Mouse (Mus musculus): ENCODE data around the gene Olfr392. TPM values are rescaled to one million over a fixed set of nuclear protein-coding genes. Genes with fewer than 3 reads are reported as not detected.

Gene Olfr392
- not detected for total RNA-seq (2021)
- long read RNA-seq: 0 reads

DNA sequence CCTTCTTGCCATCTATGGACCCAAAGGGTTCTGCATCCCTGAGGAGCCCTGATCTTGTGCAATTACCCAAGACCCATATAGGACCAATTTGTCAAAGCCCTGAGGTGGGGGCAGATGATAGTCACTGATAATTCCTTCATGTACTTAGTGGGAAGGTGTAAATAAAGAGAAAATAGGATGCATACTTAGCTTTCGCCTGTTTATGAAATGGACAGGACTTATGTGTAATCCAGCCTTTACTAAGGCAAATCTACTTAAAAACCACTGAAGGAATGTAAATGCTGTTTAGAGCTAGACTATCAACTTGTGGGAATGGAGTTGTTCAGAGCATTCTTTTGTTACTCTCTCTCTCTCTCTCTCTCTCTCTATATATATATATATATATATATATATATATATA lies at the start of gene Olfr392:
Gene Olfr392 (minus strand): TSS at position 101 of the 400 bp plus-strand sequence.
- no peak for DNase-seq (ENCODE audit: low spot score in 2 of 2)

- no peak for DNase-seq (ENCODE audit: low spot score in 2 of 2)
These were observed 34.5 kb upstream of the Olfr392 start, which contains the start of gene Olfr393 for GRCm38 (mm10) chr11:73851354-73851753. Gene Olfr393 (minus strand): TSS chr11:73851454.

GRCm38 (mm10) chr11:73802952-73803351 lies 13.9 kb downstream of the Olfr392 start, which contains the start of gene Olfr391-ps:
Gene Olfr391-ps (minus strand): TSS chr11:73803052.
- no peak for DNase-seq (ENCODE audit: low spot score in 2 of 2)

GRCm38 (mm10) chr11:73782664-73783063 lies 34.2 kb downstream of the Olfr392 start, which contains the start of gene Olfr390:
Gene Olfr390 (plus strand): TSS chr11:73782964.
- DNase-seq (ENCODE audit: low spot score in 2 of 2): no peak

DNA sequence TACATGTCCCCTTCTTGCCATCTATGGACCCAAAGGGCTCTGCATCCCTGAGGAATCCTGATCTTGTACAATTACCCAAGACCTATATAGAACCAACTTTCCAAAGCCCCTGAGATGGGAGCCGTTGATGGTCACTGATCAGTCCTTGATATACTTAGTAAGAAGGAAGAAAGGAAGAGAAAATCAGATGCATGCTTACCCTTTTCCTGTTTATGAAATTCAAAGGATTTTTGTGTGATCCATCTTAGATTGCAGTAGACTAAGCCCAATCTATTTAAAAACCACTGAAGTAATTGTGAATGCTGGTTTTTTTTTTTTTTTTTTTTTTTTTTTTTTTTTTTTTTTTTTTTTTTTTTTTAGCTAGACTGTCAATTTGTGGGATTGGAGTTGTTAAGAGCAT lies 36.2 kb downstream of the Olfr392 start, which contains the start of gene Olfr389:
Gene Olfr389 (minus strand): TSS at position 101 of the 400 bp plus-strand sequence.
- DNase-seq (ENCODE audit: low spot score in 2 of 2): no peak

Other genes with a start within 250 kb of the Olfr392 start
- gene Olfr385, start 224.0 kb downstream of the Olfr392 start, total RNA-seq (2021): not detected
- not detected for gene Olfr384, start 218.5 kb downstream of the Olfr392 start, total RNA-seq (2021)
- not detected for gene Zfp735, start 128.3 kb downstream of the Olfr392 start, total RNA-seq (2021)
- not detected for gene Olfr389, start 36.3 kb downstream of the Olfr392 start, total RNA-seq (2021)
- gene Olfr390, start 34.1 kb downstream of the Olfr392 start, total RNA-seq (2021): not detected
- gene Olfr391-ps, start 14.0 kb downstream of the Olfr392 start, total RNA-seq (2021): not detected
- not detected for gene Olfr393, start 34.4 kb upstream of the Olfr392 start, total RNA-seq (2021)
- gene Olfr394, start 73.7 kb upstream of the Olfr392 start, total RNA-seq (2021): not detected
- gene Olfr395, start 92.2 kb upstream of the Olfr392 start, total RNA-seq (2021): not detected
- gene Olfr23, start 119.6 kb upstream of the Olfr392 start, total RNA-seq (2021): not detected
- gene Olfr397, start 143.8 kb upstream of the Olfr392 start, total RNA-seq (2021): not detected
- gene Olfr398, start 173.4 kb upstream of the Olfr392 start, total RNA-seq (2021): not detected
- not detected for gene Olfr139, start 239.5 kb upstream of the Olfr392 start, total RNA-seq (2021)
- gene Olfr399, start 239.6 kb upstream of the Olfr392 start, total RNA-seq (2021): not detected